Mouse (Mus musculus): ENCODE measurements around the gene Mansc1.

The Mansc1 gene

DNA sequence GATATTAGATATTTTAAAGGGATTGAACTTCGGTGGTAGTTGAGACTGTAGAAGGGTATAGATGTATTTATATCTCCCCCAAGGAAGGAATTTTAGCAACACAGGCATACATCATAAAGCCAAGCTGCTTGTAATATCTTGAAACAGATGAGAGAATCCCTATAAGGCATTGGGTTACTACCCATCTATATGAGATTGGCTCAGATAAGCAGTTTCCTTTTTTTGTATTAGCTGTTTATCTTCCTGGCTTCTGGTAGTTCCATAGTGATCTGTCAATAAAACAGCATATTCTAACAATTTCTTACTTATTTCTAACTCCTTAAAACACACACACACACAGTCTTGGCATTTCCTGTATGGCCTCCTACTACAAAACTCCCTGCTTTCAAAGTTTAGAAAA lies 7.6 kb upstream of the Mansc1 start:
- no peak for DNase-seq (ENCODE audit: extremely low spot score, low spot score)

DNA sequence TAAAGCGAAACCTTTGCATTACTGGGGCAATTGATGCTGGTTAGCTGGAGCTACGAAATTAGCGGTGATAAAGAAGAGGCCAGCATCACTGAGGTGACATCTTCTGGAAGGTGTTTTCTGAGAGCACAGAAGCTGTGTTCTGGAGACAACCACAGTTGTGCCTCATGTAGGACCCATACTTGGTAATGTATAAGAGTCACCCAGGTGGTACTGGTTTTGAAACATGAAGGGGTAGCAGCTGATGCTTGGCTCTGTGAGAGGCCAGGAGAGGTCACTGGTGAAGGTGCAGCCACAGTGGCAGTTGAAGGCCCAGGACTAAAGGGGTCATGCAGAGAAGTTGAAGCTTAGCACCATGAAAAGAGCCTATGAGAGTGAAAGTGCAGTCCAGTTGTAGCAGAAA lies 6.9 kb upstream of the Mansc1 start, which contains the start of gene Borcs5:
Borcs5 (plus strand) TSS at position 301 of the 400 bp plus-strand sequence.
- no peak for DNase-seq (ENCODE audit: extremely low spot score, low spot score)

DNA sequence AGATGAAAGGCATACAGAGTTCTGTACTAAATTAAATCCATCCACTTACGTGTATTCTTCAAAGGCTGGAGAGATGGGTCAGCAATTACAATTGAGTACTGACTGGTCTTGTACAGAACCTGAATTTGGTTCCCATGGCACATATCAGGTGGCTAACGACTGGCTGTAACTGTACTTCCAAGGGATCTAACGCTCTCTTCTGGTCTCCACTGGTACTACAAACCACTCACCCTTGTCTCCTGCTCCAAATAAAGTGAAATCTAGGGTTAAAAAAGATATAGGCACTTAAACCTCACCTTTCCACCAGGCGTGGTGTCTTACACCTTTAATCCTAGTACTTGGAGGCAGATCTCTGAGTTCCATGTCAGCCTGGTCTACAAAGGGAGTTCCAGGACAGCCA lies 4.2 kb upstream of the Mansc1 start:
- DNase-seq (ENCODE audit: extremely low spot score, low spot score) = no peak

DNA sequence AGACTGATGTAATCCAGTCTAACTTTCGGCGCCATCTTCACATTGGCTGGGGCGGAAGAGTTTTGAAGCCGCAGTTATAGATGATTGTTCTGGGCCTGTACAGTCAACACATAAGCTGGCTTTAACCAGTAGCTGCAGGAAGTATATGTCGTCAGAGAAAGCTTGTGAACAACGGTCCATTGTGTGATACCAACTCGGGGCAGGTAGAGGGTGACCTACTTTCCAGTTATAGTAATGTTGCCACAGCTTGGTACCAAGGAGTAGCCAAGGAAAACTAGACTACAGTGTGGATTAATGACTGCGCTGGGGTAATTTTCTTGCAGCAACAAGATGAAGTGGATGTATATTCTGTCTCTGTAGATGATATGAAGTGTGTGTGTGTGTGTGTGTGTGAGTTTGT lies 1.3 kb upstream of the Mansc1 start:
- DNase-seq (ENCODE audit: extremely low spot score, low spot score) = no peak

DNA sequence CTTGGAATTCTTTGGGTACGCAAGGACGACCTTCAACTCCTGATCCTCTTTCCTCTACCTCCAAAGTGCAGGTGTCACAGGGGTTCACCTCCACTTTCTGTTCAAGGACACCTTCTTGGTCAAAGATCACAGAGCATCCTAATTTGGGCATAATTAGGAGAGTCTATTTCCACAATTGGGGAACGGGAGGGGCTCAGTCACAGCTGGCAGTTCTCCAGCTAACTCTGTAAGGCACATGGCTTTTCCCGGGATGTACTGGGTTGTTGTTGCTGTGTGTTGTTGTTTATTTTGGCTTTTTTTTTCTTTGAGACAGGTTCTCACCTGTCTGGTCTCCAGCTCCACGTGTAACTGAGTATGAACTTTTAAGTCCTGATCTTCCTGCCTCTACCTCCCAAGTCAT lies 468 bp upstream of the Mansc1 start:
- DNase-seq (ENCODE audit: extremely low spot score, low spot score) = no peak

DNA sequence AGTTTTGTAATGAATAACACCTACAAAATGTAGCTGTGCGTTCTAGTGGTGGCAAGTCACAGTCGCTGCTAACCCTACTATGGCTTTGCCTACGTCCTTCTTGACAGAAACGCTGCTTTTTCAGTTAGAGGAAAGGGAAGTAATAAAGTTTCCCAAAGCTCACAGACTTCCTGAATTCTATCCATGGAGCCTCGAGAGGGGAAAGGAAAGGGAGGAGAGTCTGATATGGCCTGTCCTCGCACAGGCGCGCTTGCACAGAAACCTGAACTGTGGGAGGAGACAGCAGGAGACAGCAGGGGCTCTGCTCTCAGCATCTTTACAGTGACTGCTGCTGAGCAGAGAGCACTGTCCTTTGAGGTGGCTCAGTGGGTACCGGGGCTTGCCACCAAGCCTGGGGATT lies 1.8 kb downstream of the Mansc1 start:
- DNase-seq (ENCODE audit: extremely low spot score, low spot score) = no peak

DNA sequence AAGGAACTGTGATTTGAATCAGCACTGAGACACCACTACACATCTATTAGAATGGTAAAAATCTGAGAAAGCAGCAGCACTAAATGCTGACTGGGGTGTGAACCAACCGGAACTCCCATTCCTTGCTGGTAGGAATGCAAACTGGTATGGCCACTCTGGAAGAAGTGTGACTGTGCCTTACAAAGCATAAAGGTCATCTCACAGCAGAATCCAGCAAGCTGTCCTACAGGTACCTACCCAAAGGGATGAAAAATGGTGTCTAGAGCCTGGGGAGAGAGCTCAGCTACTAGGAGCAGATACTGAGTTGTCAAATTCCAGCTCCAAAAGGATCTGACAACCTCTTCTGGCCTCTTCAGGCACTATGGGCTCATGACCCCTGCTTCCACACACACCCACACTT lies 5.7 kb downstream of the Mansc1 start:
- DNase-seq (ENCODE audit: extremely low spot score, low spot score) = no peak

DNA sequence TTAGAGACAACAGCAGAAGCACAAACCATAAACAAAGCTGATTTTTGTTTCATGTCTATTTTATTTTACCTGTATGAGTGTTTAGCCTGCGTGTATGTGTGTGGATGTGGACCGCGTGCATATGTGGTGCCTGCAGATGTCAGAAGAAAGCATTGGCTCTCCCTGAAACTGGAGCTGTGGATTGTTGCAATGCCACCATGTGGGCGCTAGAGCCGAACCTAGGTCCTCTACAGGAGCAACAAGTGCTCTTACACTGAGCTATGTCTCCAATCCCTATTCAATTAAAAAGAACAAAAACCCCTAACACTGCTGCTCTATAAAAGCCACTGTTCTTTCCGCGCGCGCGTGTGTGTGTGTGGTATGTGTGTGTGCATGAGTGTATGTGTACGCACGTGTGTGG lies 6.9 kb downstream of the Mansc1 start:
- no peak for DNase-seq (ENCODE audit: extremely low spot score, low spot score)

DNA sequence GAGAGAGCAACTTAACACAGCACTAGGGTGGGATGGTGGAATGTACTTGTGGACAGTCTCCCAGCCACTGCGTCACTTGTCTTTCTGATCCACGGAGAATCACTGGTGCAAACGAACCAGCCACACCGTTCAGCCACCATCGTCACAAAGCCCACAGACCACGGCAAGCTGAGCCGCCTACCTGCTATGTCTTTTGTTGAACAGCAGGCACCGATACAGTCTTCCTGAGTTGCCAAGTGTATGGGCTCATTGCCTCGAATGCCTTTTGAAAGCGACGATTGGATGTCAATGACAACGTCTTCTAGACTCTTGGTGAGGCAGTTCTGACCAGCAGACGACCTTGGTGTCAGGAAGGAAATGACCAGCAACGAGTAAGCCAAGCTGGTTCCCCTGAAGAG lies 10.7 kb downstream of the Mansc1 start:
- DNase-seq (ENCODE audit: extremely low spot score, low spot score) = no peak

DNA sequence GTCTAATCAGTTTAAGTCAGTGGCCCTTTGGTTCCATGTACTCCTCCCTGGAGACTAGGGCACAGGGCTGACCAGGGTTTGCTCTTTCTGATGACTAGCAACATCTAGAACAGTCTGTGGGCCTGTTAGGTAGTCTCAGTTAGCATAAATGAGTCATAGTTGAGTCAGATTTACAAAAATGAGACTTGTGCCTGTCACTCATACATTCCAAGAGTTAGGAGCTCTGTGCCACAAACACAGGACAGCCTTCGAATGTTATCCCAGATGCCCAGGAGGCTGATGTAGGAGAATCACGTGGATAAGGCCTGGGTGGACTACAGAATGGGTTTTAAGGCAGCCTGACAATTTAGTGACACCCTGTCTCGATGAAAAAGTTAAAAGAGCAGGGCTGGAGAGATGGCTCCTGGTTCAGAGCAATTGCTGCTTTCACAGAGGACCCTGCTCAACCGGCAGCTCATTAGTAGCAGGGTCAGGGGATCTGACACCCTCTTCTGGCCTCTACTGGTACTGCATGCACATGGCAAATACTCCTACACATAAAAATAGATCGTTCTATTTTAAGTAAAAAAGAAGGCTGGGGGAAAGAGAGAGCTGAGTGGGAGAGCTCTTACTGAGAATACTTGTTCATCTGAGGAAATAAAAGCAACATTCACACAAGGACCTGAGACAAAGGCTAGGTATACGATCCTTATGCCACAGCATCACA lies 11.3 kb downstream of the Mansc1 start:
- DNase-seq (ENCODE audit: extremely low spot score, low spot score) = no peak

DNA sequence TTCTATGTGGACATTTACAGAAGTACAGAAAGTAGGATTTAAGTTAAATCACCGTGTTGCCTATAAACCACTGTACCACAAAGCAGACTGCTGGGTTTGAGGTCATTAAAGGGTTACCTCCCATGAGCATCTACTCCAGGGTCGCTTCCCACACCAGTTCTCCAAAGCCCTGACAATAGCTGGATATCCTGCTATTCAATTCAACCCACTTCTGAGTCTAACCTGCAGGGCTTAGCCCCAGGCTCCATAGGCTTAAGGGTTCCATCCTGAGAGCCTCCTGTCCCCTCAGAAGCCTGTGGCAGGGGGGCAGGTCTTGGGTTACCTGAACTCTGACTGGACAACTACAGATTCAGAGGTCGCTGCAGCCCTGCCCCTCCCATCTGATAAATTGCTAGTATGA lies 12.2 kb downstream of the Mansc1 start:
- DNase-seq (ENCODE audit: extremely low spot score, low spot score) = no peak

DNA sequence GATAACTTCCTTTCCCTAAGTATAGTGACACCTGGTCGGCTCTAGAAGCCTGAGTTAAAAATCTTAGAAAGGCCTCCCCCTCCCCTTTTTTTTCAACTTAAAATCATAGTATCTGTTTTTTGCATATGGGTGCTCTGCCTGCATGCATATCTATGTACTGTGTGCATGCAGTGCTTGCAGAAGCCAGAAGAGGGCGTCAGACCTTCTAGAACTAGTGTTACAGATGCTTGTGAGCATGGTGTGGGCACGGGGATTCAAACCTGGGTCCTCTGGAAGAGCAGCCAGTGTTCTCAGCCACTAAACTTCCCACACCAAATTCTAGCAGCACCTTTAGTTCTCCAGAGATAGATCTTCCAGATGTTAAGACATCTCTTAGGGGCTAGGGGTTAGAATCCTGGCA lies 14.7 kb downstream of the Mansc1 start:
- no peak for DNase-seq (ENCODE audit: extremely low spot score, low spot score)

DNA sequence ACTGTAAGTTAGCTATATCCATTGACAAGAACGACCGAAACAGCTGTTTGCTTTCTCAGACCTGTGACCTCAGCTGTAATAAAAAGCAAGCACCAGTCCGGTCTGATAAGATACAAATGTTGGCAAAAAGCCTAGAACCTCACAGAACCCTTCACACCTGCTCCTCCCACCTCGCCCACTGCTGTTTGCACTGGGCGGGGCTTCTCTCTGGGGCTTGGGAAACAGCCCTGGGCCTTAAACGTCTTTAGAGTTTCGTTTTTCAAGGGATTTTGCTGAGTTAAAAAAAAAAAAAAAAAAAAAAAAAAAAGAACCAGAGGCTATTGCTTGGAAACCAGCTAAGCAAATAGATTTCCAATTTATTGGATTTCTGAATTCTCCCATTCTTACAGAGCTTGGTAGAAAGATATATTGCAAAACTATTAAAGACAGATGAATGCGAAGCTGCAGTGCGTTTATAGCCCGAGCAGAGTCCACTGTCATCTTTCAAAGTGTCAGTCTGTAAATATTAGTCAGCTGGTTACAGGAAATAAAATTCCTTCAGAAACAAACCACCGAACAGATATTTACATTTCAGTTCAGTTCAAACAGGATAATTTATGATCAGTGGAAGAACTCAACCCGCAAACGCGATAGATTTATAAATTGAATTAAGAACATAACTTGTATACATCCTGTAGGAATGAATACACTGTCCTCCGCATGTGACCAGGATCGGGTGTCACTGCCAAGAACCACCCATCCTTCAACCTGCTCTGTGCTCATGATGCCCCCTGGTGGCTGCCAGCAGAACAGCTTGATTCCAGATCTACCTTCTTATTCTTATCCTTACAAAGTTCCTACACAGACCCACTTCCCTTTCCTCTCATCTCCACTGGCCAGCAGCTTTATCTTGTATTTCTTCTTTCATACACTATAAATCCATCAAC lies 17.3 kb downstream of the Mansc1 start:
- DNase-seq (ENCODE audit: extremely low spot score, low spot score) = peak; percentile 81

DNA sequence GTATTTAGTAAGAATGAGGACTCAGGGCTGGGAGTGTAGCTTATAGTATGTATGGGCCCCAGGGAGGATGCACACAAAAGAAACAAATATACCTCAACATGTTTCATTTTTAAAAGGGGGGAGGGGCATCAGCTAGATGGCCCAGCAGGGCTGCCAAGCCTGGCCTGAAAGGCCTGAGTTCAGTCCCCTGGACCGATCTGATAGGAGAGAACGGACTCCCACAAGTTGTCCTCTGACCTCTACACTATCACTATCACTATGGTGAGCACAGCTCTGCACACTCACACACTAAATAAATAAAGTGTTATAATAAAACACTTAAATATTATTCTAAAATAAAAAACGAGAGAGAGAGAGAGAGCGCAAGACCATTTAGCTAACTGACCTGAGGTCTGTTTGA lies 18.0 kb downstream of the Mansc1 start:
- no peak for DNase-seq (ENCODE audit: extremely low spot score, low spot score)

DNA sequence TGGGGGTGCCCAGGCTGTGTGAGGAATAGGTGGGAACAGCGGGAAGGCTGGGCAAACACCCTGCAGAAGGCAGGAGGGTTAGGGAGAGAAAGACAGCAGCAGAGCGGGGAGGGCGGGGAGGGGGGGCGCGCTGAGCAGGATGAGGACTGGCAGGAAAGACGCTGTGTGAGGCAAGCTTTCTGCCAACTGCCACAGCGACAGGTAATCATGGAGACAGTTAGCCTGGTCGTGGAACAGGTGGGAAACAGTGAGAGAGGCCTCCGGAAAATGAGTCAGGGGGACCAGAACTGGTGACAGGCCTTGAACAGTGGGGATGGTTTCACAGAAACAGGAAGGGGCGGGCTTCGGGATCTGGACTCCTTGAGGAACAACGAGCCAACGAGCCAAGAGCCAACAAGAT lies 20.4 kb downstream of the Mansc1 start:
- DNase-seq (ENCODE audit: extremely low spot score, low spot score) = no peak

DNA sequence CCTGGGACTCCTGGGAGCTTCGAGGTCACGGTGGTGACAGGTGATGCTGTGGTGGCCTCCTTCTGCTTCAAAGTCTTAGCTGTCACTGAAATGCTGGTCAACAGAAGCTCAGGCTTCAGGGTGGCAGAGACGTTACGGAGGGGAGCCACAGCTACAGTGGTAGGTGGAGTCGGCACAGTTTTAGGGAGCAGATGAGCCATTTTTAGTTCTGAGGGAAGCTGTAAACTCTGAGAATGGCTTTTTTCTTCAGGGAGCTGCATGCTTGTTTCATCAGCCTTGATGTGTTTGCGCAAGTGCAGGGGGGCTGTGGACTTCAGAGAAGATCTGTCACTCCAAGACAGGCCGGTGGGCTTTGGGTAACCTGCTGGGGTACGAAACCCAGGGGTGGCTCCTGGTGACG lies 21.9 kb downstream of the Mansc1 start:
- DNase-seq (ENCODE audit: extremely low spot score, low spot score) = no peak

DNA sequence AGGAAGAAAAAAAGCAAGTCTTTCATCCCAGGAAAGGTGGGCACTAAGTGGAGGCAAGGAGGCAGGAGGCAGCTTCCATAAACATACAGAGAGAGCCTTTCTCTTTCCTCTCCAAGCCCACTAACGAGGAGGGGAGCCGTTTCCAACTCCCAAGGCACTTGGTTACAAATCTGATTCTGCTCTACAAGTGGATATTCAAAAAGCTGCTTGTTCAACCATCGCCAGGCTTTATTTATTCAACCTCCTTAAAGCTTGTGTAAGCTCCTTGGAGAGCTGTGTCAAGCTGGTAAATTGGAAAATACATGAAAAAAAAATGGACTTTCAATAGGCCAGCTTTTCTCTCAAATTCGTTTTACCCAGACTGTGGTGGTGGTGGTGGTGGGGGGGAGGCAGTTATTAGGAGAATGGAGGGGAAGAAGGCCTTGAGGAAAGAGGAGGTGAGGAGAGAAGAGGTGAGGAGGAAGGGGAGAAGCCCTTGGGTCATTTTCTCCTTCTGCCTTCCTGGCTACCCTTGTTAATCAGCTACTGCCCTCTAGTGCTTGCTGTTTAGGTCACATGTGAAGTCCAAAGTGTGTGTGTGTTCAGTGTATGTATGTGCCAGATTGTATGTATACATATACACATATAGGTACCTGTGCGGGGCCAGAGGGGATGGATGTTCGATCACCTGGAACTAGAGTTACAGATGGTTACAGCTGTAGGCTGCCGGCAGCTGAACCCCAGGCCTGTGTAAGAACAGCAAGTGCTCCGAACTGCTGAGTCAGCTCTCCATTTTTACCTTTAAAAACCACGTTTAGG lies 25.1 kb downstream of the Mansc1 start:
- DNase-seq (ENCODE audit: extremely low spot score, low spot score) = no peak

DNA sequence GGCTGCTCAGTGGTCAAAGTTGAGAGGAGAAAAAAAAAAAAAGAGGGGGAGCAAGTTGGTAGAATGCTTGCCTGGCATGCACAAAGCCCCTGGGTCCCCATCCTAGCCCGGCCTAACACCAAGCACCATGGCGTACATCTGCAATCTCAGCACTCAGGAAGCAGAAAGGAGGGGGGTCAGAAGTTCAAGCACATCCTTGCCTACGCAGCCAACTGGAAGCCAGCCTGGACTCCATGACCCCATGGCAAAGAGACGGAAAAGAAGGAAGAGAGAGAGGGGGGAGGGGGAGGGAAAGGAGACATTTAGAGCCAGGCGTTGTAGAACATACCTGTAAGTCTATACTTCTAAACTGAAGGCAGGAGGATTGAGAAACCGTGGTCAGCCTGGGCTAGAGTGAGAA lies 25.7 kb downstream of the Mansc1 start:
- DNase-seq (ENCODE audit: extremely low spot score, low spot score) = no peak

DNA sequence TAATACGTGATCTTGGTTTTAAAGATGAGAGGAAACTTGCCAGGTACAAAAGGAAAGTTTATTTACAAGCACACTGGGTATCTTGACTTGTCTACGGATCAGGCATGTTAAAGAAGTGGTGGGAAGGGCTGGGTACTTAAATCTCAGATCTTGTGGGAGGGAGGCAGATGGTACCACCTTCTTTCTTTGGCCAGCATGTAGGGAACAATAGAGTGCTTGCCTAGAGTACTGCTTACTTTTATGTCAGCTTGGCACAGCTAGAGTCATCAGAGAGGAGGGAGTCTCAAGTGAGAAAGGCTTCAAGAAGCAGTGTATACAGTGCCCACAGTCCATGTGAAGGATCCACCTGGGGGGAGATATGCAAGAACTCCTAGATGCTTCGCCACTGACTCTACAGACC lies 27.1 kb downstream of the Mansc1 start:
- DNase-seq (ENCODE audit: extremely low spot score, low spot score) = no peak

DNA sequence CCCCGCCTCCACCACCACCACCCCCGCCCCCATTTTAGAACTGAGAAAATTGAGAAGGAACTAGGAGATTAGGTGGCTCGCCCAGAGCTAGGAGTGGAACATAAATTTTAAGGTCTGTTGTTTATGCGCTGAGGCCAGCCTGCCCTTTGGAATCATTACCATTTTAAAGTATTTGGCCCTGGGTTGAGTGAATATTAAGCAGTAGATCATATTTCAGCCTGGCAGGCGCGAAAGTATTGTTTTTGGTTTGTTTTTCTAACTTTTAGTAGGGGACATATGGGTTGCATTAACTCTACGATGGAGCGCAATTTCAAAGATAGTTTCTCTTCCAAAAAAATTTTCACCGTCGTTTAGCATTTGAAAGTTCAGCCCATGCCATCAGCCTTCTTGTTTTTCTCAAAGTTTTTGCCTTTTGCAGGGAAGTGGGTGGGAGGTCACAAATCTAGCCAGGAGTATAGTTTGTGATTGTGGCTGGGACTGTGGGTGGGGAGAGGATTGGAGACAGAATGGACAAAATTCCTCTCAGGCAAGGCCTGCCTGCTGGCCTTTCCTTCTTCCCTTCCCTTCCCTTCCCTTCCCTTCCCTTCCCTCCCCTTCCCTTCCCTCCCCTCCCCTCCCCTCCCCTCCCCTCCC lies 29.8 kb downstream of the Mansc1 start:
- no peak for DNase-seq (ENCODE audit: extremely low spot score, low spot score)

DNA sequence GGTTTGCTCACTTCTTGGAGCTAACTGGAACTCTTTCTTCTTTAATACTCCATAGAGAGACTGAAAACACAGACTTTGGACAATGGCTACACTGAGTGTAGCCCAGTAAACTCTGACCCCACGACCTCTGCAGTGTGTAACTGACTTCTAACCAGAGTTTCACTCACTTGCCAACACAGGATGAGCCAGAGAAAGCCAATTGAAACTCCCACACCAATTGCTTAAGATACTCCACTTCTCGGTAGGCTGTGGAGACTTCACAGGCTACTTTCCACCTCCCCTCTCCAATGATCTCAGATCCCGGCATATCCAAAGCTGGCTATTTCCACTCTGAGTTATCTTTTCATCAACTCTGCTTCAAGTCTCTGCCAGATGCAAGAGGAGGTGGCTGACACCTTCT lies 30.5 kb downstream of the Mansc1 start:
- no peak for DNase-seq (ENCODE audit: extremely low spot score, low spot score)

DNA sequence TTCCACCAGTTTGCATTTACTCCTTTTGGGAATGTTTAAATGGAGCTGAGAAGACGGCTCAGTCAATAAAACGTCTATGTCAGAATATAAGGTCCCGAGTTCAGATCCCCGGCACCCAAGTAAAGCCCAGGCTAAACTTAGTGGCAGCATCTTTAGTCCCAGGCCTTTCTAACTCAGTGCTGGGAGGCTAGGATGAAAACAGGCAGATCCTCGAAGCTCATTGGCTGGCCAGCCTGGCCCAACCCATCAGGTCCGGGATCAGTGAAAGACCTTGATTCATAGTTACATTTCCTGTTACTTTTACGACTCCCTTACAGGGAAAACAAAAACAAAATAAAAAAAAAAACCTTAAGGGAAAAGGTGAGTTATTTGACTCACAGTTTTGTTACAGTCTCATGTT lies 31.2 kb downstream of the Mansc1 start:
- DNase-seq (ENCODE audit: extremely low spot score, low spot score) = no peak

All from neural tube, embryonic 10.5 days (tissue).